Mouse (Mus musculus): ENCODE measurements around the gene Stk32c.

GRCm38 (mm10) chr7:139086195-139087158 lies 126.6 kb downstream of the Stk32c start:
- TF ChIP-seq CTCF (IDR thresholded peaks at IDR 0.05; ENCODE audit: extremely low read depth, insufficient read depth, insufficient read length, insufficient replicate concordance) (no peak), POLR2A (IDR thresholded peaks at IDR 0.05; ENCODE audit: low read depth, low read length) (no peak)

Data from spleen, adult 2 months (tissue).